Mouse (Mus musculus) kidney, embryonic 15.5 days (tissue): ENCODE results near the gene Zcchc17. TPM values are rescaled to one million over a fixed set of nuclear protein-coding genes. Genes with fewer than 3 reads are reported as not detected.

Experiments
- ATAC-seq: fragments of 200-750 bp; cut with Nextera tagmentation; replicated peaks from 2 replicates; pipeline ENCODE4 v1.8.0; 2017; ENCODE audit warnings: moderate TSS enrichment; ENCODE audit not compliant: low FRiP score
- H3K27ac ChIP-seq: fragments of 300-500 bp; sonication (generic); 2 replicates; pipeline ENCODE4 v1.5.1; 2015; ENCODE audit warnings: mild to moderate bottlenecking, inconsistent platforms
- H3K27me3 ChIP-seq: fragments of 300-500 bp; sonication (generic); 2 replicates; pipeline ENCODE4 v1.6.1; 2015; ENCODE audit warnings: inconsistent platforms
- H3K36me3 ChIP-seq: fragments of 300-500 bp; sonication (generic); 2 replicates; pipeline ENCODE4 v1.6.1; 2015; ENCODE audit warnings: inconsistent platforms
- H3K4me1 ChIP-seq: fragments of 300-500 bp; sonication (generic); 2 replicates; pipeline ENCODE4 v1.6.1; 2015; ENCODE audit warnings: inconsistent platforms
- H3K4me2 ChIP-seq: fragments of 300-500 bp; sonication (generic); 2 replicates; pipeline ENCODE4 v1.6.1; 2015; ENCODE audit warnings: moderate library complexity, mild to moderate bottlenecking, inconsistent platforms
- H3K4me3 ChIP-seq: fragments of 300-500 bp; sonication (generic); replicated peaks from 2 replicates; pipeline ENCODE4 v1.5.1; 2015; ENCODE audit warnings: mild to moderate bottlenecking, inconsistent platforms
- H3K9ac ChIP-seq: fragments of 300-500 bp; sonication (generic); 2 replicates; pipeline ENCODE4 v1.6.1; 2015; ENCODE audit warnings: mild to moderate bottlenecking, inconsistent platforms
- H3K9me3 ChIP-seq: fragments of 300-500 bp; sonication (generic); replicated peaks from 2 replicates; pipeline ENCODE4 v1.6.1; 2016; ENCODE audit warnings: inconsistent platforms
- WGBS: fragments of 180-500 bp; shearing (Covaris S2); methylation state at CpG from one replicate; pipeline ENCODE4 v1.1.7; 2015; ENCODE audit warnings: mixed read lengths; 5-methylcytosine and 5-hydroxymethylcytosine counted together
- polyA plus RNA-seq: library from polyadenylated mRNA; unstranded; fragments of >200 nt; fragmentation: Nextera tagmentation; extraction: Ambion mirVana; gene quantifications from 2 replicates; pipeline ENCODE4 v1.2.1, GENCODE M21; 2015

Gene Zcchc17
- polyA plus RNA-seq, 1 experiment from 2014 or later: 65.6 TPM

DNA sequence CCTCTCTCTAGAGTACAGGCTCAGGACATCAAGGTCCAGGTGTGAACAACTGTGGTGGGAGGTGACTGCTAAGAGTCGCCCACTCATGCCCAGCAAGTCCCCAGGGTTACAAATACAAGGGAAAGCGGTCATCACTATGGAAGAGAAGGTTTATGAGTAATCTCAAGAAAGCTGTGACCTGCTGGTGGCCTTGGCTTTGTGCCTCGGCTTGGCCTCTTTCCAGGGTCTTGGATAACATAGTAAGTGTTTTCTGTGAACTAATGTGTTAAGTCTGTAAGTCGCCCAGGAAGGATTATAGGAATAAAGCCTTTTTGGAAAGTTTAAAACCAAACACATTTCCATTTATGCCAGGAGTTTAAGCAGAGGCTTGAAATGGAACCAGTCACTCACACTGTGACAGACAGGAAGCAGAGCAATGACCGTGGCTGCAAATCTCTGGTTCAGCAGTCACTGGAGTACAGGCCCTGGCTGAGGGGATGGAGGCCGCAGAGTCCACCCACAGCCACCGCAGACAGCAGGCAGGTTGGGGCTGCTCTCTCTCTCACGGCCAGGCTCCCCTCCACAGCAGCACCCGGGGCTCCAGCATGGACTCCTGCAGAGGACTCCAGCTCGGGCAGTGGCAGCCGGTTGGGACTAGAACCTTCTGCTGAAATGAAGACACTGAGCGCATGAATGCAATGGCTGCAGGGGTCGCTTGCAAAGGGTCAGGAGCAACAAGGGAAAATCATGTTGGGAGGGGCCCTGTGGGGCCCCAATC lies 43.8 kb downstream of the Zcchc17 start:
- Histone ChIP-seq H3K4me2 (no peak overlapping the region), H3K9ac (no peak overlapping the region), H3K4me1 (peaks cover 17% of the 10 kb centered on the region), H3K27me3 (peaks cover 4% of the 10 kb centered on the region; the same call in 1 of the 2 replicates), H3K4me3 (no peak overlapping the region), H3K9me3 (no peaks in the 10 kb centered on the region), H3K36me3 (peaks cover 41% of the 10 kb centered on the region), H3K27ac (peak overlapping the region; percentile 74)
- WGBS: 56% methylated on average over 13 of the region's 13 CpGs
- ATAC-seq: 0 out of 2 replicates have a peak, but pooled peaks have one; percentile 64

DNA sequence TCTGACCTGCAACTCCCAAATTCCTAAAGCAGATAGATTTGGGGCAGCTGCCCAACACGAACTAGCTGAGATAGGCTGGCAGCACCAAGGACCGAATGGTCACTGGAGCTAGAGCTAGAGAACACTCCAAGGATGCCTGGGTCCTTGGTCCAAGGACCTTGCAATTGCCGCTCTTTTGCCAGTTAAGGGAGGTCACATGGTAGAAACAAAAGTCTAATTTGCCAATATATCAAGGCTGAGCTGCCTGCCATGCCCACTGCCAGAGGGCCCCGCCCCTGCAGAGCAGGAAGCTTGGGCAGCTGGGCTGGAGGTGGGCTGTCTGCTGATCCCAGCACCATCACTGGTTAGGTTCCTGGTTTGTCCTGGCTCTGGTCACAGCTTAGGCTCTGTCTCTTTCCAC lies 46.2 kb downstream of the Zcchc17 start:
- no peak for ATAC-seq
- Histone ChIP-seq H3K36me3 (peaks cover 26% of the 10 kb centered on the region), H3K9ac (no peak overlapping the region), H3K4me2 (no peak overlapping the region), H3K9me3 (no peaks in the 10 kb centered on the region), H3K27me3 (peaks cover 28% of the 10 kb centered on the region), H3K4me3 (no peak overlapping the region), H3K27ac (no peak overlapping the region), H3K4me1 (peaks cover 25% of the 10 kb centered on the region)
- 87% methylated on average over 4 of the region's 4 CpGs for WGBS

DNA sequence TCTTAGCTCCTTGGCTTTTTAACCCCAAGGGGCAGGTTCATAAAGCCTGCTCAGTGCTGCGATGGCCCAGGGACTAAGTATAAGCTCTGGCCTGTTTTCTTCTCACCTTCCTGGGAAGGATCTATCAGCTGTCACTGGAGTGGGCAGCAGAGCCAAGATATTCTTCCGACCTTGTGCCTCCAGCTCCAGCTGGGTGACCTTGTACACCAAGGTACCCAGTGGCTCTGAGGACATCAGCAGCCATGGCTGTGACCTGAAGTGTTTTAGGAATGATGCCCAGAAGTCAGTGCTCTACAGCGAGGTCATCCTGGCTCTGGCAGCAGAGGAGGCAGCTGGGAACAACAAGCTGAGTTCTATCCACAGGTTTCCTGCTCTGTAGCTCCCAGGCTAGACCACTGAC lies 47.2 kb downstream of the Zcchc17 start:
- Histone ChIP-seq H3K27me3 (peaks cover 38% of the 10 kb centered on the region), H3K27ac (no peak overlapping the region), H3K4me1 (peaks cover 36% of the 10 kb centered on the region), H3K36me3 (peaks cover 22% of the 10 kb centered on the region), H3K9me3 (no peaks in the 10 kb centered on the region), H3K9ac (no peak overlapping the region), H3K4me2 (no peak overlapping the region), H3K4me3 (no peak overlapping the region)
- WGBS: 88% methylated on average over 3 of the region's 3 CpGs
- no peak for ATAC-seq

DNA sequence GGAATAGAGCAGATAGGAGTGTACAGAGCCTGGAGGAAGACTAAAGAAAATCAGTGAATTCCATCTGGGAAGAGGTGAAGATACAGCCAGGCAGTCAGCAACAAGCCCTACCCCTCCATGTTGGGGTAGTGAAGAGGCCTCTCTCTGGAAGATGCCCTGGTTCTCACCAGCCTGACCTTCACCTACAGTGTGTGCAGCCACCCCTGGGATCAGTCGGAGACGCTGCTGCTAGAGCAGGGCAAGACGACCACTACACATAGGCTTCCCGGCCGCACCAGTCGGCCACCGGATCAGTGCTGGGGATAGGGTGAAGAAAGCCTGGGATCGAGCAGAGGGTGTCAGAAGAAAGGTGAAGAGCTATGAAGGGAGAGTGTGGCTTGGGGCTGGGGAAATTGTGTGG lies 50.5 kb downstream of the Zcchc17 start:
- peaks cover 62% of the 10 kb centered on the region for H3K27me3 ChIP-seq
- no peak overlapping the region for H3K27ac ChIP-seq
- no peak for ATAC-seq
- H3K36me3 ChIP-seq: peaks cover 5% of the 10 kb centered on the region; the same call in 1 of the 2 replicates
- peak overlapping the region; percentile 96 for H3K4me2 ChIP-seq
- WGBS: 49% methylated on average over 8 of the region's 8 CpGs
- H3K9me3 ChIP-seq: no peaks in the 10 kb centered on the region
- peak overlapping the region; percentile 50 for H3K4me3 ChIP-seq
- peak overlapping the region; percentile 47; the same call in 1 of the 2 replicates for H3K9ac ChIP-seq
- peaks cover 28% of the 10 kb centered on the region for H3K4me1 ChIP-seq

DNA sequence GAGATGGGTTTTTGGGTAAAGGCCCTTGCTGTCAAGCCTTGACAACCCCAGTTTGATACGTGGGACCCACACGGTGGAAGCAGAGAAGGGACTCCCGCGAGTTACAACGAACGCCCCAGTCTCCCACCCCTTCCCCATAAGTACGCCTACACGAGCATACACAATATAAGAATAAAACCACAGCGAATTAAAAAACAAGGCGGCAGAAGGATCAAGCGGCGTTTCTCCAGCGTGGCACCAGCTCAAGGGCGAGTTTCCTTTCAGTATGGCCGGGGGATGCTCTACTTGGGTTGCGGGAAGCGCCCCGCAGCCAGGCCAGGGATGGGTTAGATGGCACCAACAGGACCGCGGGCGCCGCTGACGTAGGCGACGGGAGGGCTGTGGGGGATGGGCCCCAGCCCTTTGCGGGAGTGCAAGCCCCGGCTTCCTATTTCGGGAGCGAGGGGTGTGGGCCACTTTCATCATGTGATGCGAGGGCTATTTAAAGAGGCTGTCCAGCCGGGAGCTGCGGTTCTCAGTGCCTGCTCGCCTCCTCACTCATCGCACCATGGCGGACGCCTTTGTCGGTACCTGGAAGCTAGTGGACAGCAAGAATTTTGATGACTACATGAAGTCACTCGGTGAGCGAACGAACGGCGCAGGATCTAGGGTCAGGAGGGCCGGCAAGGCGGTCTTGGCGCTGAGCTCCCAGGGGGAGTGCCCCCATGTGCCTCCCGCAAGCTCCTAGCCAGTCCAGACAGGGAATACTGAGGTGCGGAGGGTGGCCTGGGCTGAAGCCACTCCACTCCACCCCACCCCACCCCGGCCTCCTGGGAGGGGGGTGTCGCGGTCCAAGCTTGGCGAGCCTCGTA lies 51.3 kb downstream of the Zcchc17 start, which contains the start of the genes Fabp3 and Gm10570:
TSS of gene Fabp3 (plus strand) at position 365 of the 851 bp plus-strand sequence.
TSS of gene Gm10570 (minus strand) at position 444 of the 851 bp plus-strand sequence.
- Histone ChIP-seq H3K4me2 (peak within 1 kb of the TSS; percentile 96), H3K36me3 (no peaks in the 10 kb centered on the region; the same call in 1 of the 2 replicates), H3K4me3 (peak within 1 kb of the TSS; percentile 50), H3K9me3 (no peaks in the 10 kb centered on the region), H3K9ac (peak within 1 kb of the TSS; percentile 47), H3K27me3 (peaks cover 62% of the 10 kb centered on the region), H3K27ac (peak within 1 kb of the TSS; percentile 77), H3K4me1 (peaks cover 28% of the 10 kb centered on the region)
- peak; percentile 55 for ATAC-seq
- under 1% methylated on average over 52 of the region's 52 CpGs for WGBS

DNA sequence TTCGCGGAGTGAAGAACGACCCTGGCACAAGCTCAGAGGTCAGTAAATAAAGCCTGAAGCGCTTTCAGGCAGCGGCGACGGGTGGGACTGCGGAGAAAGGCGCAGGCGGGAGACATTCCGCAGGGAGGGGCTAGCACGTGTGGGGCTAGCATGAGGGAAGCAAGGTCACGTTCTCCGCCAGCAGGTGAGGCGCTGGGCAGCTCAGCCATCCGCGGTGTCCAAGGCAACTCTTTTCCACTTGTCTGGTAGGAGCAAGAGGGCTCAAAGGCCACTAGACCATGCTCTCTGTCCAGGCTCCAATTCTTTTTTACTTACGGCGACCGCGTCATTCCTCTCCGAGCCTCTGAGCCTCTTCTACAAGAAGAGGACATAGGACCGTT lies 51.9 kb downstream of the Zcchc17 start:
- Histone ChIP-seq H3K9me3 (no peaks in the 10 kb centered on the region), H3K27ac (peak overlapping the region; percentile 77), H3K4me2 (peak overlapping the region; percentile 96), H3K4me3 (peak overlapping the region; percentile 50), H3K4me1 (peaks cover 28% of the 10 kb centered on the region), H3K36me3 (no peaks in the 10 kb centered on the region; the same call in 1 of the 2 replicates), H3K9ac (no peak overlapping the region), H3K27me3 (peaks cover 62% of the 10 kb centered on the region)
- under 1% methylated on average over 23 of the region's 23 CpGs for WGBS
- peak; percentile 73 for ATAC-seq

DNA sequence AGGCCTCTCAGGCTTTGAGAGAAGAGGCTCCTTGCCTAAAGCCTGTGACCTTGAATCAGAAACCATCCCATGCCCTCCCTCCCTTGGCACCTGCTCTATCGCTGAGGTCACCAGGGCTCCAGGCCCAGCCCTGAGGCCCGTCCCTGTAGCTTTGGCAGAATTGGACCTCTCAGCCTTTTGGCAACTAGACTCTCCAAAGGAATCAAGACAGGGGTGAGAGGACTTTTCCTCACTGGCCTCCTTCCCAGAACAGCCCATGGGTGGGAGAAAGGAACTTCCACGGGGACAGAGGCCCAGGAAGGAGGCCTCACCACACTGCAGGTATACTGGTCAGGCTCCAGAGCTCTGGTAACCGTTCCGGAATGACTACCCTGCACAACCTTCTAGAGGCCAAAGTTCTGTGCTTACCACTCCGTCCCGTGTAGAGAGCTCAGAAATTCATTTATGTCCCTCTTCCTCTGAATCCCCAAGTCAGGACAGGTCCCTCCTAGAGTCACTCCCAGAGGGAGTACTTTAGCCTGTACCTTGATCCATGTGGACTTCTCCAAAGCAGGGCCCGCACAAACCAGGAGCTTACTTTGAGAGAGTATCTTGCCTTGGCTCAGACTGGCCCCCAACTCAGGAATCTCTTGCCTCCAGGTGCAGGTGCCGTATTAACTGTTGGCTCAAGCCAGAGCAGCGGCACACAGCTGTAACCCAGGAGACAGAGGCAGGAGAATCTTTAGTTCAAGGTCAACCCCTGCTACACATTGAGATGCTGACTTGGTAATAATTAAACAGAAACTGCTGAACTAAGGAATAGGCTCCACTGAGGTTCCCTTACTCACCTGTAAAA lies 52.7 kb downstream of the Zcchc17 start:
- H3K4me3 ChIP-seq: peak overlapping the region; percentile 50; the same call in 1 of the 2 replicates
- peak overlapping the region; percentile 96 for H3K4me2 ChIP-seq
- H3K9ac ChIP-seq: no peak overlapping the region
- no peaks in the 10 kb centered on the region for H3K9me3 ChIP-seq
- peaks cover 36% of the 10 kb centered on the region for H3K4me1 ChIP-seq
- 0 out of 2 replicates have a peak, but pooled peaks have one; percentile 31 for ATAC-seq
- no peaks in the 10 kb centered on the region for H3K36me3 ChIP-seq
- peak overlapping the region; percentile 77 for H3K27ac ChIP-seq
- peaks cover 65% of the 10 kb centered on the region for H3K27me3 ChIP-seq
- 70% methylated on average over 10 of the region's 10 CpGs for WGBS

DNA sequence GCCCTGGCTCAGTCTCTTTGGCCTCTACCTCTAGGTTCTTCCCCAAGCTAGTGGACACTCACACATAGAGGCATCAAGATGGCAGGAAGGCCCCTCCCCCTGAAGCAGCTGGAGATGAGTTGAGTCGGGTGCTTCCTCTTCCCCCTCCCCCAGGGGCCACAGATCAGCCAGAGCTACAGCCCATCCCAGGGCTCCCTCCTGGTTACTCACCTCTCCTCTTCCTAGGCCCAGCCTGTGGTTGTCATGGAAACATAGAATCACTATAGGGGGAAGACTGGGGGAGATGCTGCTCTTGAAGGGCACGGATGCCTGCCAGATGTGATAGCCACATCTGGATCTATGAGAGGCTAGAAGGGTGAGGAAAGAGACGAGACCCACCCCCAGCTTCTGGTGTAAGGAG lies 55.0 kb downstream of the Zcchc17 start:
- Histone ChIP-seq H3K4me2 (no peak overlapping the region), H3K9me3 (no peaks in the 10 kb centered on the region), H3K27ac (no peak overlapping the region), H3K27me3 (peaks cover 52% of the 10 kb centered on the region), H3K9ac (no peak overlapping the region), H3K4me1 (peaks cover 36% of the 10 kb centered on the region), H3K4me3 (no peak overlapping the region), H3K36me3 (no peaks in the 10 kb centered on the region)
- no peak for ATAC-seq
- WGBS: 29% methylated on average over 3 of the region's 3 CpGs

DNA sequence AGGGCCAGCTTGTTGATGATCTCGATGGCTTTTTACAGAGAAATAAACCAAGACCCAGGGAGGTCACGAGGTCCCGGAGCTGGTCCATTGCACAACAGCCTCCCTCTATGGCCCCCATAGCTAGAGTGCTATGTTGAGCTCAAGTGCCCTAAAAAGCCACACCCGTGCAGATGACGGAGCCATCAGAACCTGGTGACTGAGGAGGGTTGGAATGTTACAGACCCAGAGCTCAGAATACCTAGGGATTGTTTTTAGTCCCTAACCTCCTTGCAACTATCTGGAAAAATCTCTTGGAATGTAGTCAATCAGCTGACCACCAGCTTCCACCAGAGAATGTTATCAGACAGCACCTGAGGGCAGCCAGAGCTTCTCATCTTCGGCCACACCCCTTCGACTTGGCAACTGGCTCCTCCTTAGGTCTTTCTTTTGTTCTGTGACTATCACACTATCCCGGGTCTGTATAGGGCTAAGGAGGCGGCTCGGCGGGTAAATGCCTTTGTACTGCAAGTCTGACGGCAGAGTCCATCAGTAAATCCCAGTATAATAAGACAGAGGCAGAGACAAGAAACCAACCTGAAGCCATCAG lies 57.4 kb downstream of the Zcchc17 start:
- H3K4me2 ChIP-seq: no peak overlapping the region
- 53% methylated on average over 12 of the region's 12 CpGs for WGBS
- no peak overlapping the region for H3K4me3 ChIP-seq
- H3K9ac ChIP-seq: no peak overlapping the region
- H3K27ac ChIP-seq: no peak overlapping the region
- H3K36me3 ChIP-seq: no peaks in the 10 kb centered on the region
- H3K4me1 ChIP-seq: peaks cover 20% of the 10 kb centered on the region
- no peak for ATAC-seq
- no peaks in the 10 kb centered on the region for H3K9me3 ChIP-seq
- H3K27me3 ChIP-seq: peaks cover 28% of the 10 kb centered on the region

DNA sequence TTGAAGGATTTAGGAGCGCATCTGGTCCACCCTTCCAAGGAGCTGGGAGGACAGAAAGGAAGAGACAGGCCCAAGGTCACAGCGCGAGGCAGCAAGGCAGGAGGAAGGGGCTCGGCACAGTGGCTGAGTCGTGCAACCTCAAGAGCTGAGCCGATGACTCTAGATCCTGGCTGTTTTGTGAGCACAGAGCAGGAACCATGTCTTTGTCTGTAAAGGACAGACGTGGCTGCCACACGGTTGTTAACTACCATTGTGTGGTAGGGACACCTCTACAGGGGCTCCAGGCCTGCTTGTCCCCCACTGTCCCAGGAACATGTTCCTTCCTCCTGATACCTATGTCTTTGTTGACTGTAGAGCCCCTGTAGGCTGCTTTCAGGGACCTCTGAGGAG lies 60.1 kb downstream of the Zcchc17 start:
- Histone ChIP-seq H3K9ac (no peak overlapping the region), H3K4me2 (no peak overlapping the region), H3K36me3 (no peaks in the 10 kb centered on the region), H3K4me3 (no peak overlapping the region), H3K27ac (no peak overlapping the region), H3K4me1 (peaks cover 23% of the 10 kb centered on the region), H3K9me3 (no peaks in the 10 kb centered on the region; the same call in 1 of the 2 replicates), H3K27me3 (peaks cover 20% of the 10 kb centered on the region; the same call in 1 of the 2 replicates)
- WGBS: 60% methylated on average over 8 of the region's 8 CpGs
- no peak for ATAC-seq
